Mouse (Mus musculus) myocyte (in vitro differentiated cells): ENCODE results near the gene Epb41l3.

Source experiments
- MYOG ChIP-seq, 3 experiments: IDR thresholded peaks; one replicate each; pipeline ENCODE4 v1.6.1; 2011; ENCODE audit warnings: control low read depth in 2 of 3, low read depth in 2 of 3, mild to moderate bottlenecking in 2 of 3; ENCODE audit not compliant: insufficient read length in 2 of 3, control insufficient read depth in 1 of 3, insufficient read depth in 1 of 3
- POLR2A ChIP-seq: IDR thresholded peaks from one replicate; pipeline ENCODE4 v1.6.1; 2011; ENCODE audit warnings: low read depth, mild to moderate bottlenecking, control low read depth, moderate library complexity; ENCODE audit not compliant: insufficient read length
- USF1 ChIP-seq: IDR thresholded peaks from one replicate; pipeline ENCODE4 v1.6.1; 2011; ENCODE audit warnings: low read depth, mild to moderate bottlenecking, control low read depth, moderate library complexity

- TF ChIP-seq USF1 (no peak), POLR2A (no peak), MYOG (IDR thresholded peaks at IDR 0.05; ENCODE audit: control insufficient read depth in 1 of 3, insufficient read depth in 1 of 3, insufficient read length in 2 of 3, low read depth in 2 of 3) (no peak)
These were observed 36.7 kb downstream of the Epb41l3 start for GRCm38 (mm10) chr17:69112232-69112631.
